Mouse (Mus musculus) neural tube, embryonic 14.5 days (tissue): ENCODE data around the gene Isy1. TPM values are rescaled to one million over a fixed set of nuclear protein-coding genes. Genes with fewer than 3 reads are reported as not detected.

Source experiments
- ATAC-seq: fragments of 200-750 bp; cut with Nextera tagmentation; 2 replicates; pipeline ENCODE4 v1.8.0; 2017; ENCODE audit warnings: low read depth, mild to moderate bottlenecking, moderate TSS enrichment, moderate library complexity
- H3K27ac ChIP-seq: fragments of 300-500 bp; sonication (generic); 2 replicates; pipeline ENCODE4 v1.5.1; 2014; ENCODE audit warnings: low read depth, mild to moderate bottlenecking, control low read depth, low read length, moderate library complexity, mixed read lengths
- H3K27me3 ChIP-seq: fragments of 300-500 bp; sonication (generic); 2 replicates; pipeline ENCODE4 v1.6.1; 2014; ENCODE audit warnings: low read length; ENCODE audit not compliant: control insufficient read depth, insufficient read depth
- H3K36me3 ChIP-seq: fragments of 300-500 bp; sonication (generic); 2 replicates; pipeline ENCODE4 v1.6.1; 2014; ENCODE audit warnings: low read length, mixed read lengths; ENCODE audit not compliant: control insufficient read depth, insufficient read depth
- H3K4me1 ChIP-seq: fragments of 300-500 bp; sonication (generic); 2 replicates; pipeline ENCODE4 v1.6.1; 2014; ENCODE audit warnings: low read length; ENCODE audit not compliant: control insufficient read depth, insufficient read depth
- H3K4me2 ChIP-seq: fragments of 300-500 bp; sonication (generic); 2 replicates; pipeline ENCODE4 v1.6.1; 2014; ENCODE audit warnings: mild to moderate bottlenecking, low read depth, low read length, control low read depth
- H3K4me3 ChIP-seq: fragments of 300-500 bp; sonication (generic); 2 replicates; pipeline ENCODE4 v1.5.1; 2014; ENCODE audit warnings: low read depth, low read length, control low read depth, mixed read lengths
- H3K9ac ChIP-seq: fragments of 300-500 bp; sonication (generic); replicated peaks from 2 replicates; pipeline ENCODE4 v1.6.1; 2014; ENCODE audit warnings: low read depth, mild to moderate bottlenecking, control low read depth, low read length, mixed read lengths
- H3K9me3 ChIP-seq: fragments of 300-500 bp; sonication (generic); 2 replicates; pipeline ENCODE4 v1.6.1; 2016; ENCODE audit warnings: low read length; ENCODE audit not compliant: control insufficient read depth
- WGBS: fragments of 180-500 bp; shearing (Covaris S2); extraction: QIAGEN DNeasy Blood & Tissue Kit; methylation state at CpG from one replicate; pipeline ENCODE4 v1.1.7; 2014; 5-methylcytosine and 5-hydroxymethylcytosine counted together
- polyA plus RNA-seq: library from polyadenylated mRNA; unstranded; fragments of >200 nt; fragmentation: Nextera tagmentation; extraction: Ambion mirVana; gene quantifications from 2 replicates; pipeline ENCODE4 v1.2.1, GENCODE M21; 2014

Gene Isy1
- polyA plus RNA-seq, 1 experiment from 2014 or later = 25.1 TPM

DNA sequence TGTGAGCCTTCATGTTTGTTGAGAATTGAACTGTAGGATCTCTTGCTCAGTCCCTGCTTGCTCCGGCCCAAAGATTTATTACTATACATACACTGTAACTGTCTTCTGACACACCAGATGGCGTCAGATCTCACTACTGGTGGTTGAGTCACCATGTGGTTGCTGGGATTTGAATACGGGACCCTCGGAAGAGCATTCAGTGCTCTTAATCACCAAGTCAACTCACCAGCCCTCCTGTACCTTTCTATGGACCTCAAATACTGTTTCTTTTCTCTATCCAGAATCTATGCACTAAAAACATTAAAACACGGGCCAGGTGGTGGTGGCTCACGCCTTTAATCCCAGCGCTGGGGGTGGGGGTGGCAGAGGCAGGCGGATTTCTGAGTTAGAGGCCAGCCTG lies 3.0 kb upstream of the Isy1 start:
- no peak overlapping the region for H3K4me2 ChIP-seq
- peaks cover 34% of the 10 kb centered on the region for H3K36me3 ChIP-seq
- no peak overlapping the region for H3K27ac ChIP-seq
- WGBS = 76% methylated on average over 8 of the region's 8 CpGs
- H3K4me3 ChIP-seq = no peak overlapping the region
- H3K9me3 ChIP-seq = no peaks in the 10 kb centered on the region
- peaks cover 5% of the 10 kb centered on the region; the same call in 1 of the 2 replicates for H3K4me1 ChIP-seq
- no peak overlapping the region for H3K9ac ChIP-seq
- ATAC-seq = no peak
- no peaks in the 10 kb centered on the region for H3K27me3 ChIP-seq

DNA sequence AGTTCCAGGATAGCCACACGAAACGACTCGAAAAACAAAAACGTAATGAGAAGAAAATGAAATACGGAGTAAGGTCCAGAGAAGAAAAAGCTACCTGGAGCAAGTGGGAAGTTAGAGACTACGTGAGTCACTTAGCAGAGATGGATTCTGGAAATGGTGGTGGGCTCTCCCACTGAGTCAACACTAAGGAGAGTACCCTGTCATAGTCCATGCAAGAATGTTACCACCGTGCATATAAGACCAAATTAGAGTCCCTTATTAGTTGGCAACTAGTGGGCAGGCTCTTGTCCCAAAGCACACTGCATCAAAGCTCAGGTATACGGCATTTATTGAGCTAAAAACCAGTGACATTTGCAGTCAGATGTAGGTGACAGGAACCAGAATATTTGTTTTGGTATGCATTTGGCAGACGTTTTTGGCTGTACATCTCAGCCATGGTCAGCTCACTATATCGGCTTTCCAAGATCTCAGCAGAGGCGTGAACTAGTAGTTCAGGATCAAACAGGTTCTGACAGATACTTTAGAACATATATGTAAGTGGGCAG lies 1.3 kb upstream of the Isy1 start:
- Histone ChIP-seq H3K27me3 (no peaks in the 10 kb centered on the region), H3K4me2 (no peak overlapping the region), H3K9ac (no peak overlapping the region), H3K4me3 (no peak overlapping the region), H3K27ac (no peak overlapping the region), H3K36me3 (peaks cover 29% of the 10 kb centered on the region), H3K4me1 (peaks cover 5% of the 10 kb centered on the region; the same call in 1 of the 2 replicates), H3K9me3 (no peaks in the 10 kb centered on the region)
- 68% methylated on average over 11 of the region's 11 CpGs for WGBS
- ATAC-seq = no peak

DNA sequence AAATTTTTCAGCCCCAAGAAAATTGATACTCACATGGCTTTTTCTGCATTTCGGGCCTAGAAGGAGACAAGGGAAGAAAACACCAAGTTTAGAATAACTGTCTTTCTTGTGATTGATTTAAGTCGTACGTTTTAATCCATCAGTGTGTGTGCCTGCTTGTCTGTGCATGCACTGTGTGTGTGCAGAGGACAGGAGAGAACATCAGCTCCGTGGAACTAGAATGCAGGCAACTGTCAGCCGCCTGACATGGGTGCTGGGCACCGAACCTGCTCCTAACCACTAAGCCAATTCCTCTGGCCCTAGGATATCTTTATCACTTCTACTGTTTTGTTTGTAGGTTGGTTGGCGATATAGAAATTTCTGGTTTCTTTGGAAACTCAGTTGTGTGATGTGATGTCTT lies 2.9 kb downstream of the Isy1 start, which contains the start of gene Gm45140:
Gene Gm45140, minus strand, starts transcription at position 101 of the 400 bp plus-strand sequence.
- Histone ChIP-seq H3K9ac (no peak within 1 kb of the TSS), H3K4me2 (no peak within 1 kb of the TSS), H3K4me1 (peaks cover 5% of the 10 kb centered on the region; the same call in 1 of the 2 replicates), H3K4me3 (no peak within 1 kb of the TSS), H3K36me3 (peaks cover 22% of the 10 kb centered on the region), H3K27ac (no peak within 1 kb of the TSS), H3K27me3 (no peaks in the 10 kb centered on the region), H3K9me3 (no peaks in the 10 kb centered on the region)
- WGBS = 96% methylated on average over 7 of the region's 7 CpGs
- ATAC-seq = no peak

DNA sequence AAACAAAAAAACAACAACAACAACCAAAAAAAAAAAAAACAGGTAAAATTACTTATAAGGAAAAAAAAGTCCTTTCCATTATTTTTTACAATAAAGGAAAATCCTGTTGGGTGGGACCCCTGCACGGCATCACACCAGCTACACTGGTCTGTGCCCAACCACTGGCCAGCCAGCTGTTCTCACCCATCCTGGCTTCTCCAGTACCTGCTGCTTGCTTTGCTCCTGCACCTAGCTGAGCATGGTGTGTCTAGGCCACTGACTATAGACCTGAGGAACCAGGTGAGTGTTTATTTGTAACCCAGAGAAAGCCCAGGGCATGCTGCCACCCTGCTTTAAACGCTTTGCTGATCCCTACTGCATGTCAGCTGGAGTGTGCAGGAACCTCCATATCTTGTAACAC lies 18.2 kb downstream of the Isy1 start:
- Histone ChIP-seq H3K4me1 (no peaks in the 10 kb centered on the region), H3K4me3 (no peak overlapping the region), H3K36me3 (peaks cover 64% of the 10 kb centered on the region), H3K9me3 (no peaks in the 10 kb centered on the region), H3K9ac (no peak overlapping the region), H3K27ac (no peak overlapping the region), H3K4me2 (no peak overlapping the region), H3K27me3 (no peaks in the 10 kb centered on the region)
- 97% methylated on average over 2 of the region's 2 CpGs for WGBS
- ATAC-seq = no peak

DNA sequence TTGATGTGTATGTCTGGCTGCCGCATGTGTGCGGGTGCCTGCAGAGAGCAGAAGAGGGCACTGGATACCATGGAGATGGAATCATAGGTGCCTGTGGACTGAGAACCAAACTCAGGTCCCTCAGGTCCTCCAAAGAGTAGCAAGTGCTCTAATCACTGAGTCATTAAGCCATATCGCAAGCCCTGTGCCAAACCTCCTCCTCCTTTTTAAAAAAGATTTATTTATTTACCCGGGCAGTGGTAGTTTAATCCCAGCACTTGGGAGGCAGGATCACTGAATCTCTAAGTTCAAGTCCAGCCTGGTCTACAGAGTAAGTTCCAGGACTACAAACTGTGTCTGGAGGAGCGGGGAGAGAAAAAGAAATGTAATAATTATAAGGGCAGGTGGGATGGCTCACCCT lies 24.1 kb downstream of the Isy1 start:
- no peaks in the 10 kb centered on the region for H3K9me3 ChIP-seq
- no peak overlapping the region for H3K9ac ChIP-seq
- H3K27me3 ChIP-seq = no peaks in the 10 kb centered on the region; the same call in 1 of the 2 replicates
- H3K27ac ChIP-seq = no peak overlapping the region
- no peak for ATAC-seq
- no peak overlapping the region for H3K4me2 ChIP-seq
- H3K36me3 ChIP-seq = peaks cover 27% of the 10 kb centered on the region
- peaks cover 6% of the 10 kb centered on the region; the same call in 1 of the 2 replicates for H3K4me1 ChIP-seq
- H3K4me3 ChIP-seq = no peak overlapping the region
- 93% methylated on average over 5 of the region's 5 CpGs for WGBS

DNA sequence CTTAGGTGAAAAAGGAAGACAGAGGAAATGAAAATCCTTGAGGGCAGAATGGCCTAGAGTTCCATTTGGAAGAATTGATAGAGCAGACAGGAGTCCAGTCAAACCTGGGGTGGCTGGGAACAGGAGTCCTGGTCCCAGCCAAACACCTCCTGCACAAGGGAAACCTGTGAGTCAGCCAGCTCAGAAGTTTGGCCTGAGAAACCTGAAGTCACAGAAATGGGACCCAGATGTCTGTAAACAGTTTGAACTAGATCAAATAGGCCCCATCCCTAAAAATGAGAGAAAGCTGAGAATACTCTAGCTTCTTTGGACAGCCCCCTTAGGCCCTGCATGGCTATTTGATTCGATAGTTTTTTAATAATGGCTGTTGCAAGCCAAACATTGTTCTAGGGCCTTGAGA lies 25.9 kb downstream of the Isy1 start:
- Histone ChIP-seq H3K9me3 (no peaks in the 10 kb centered on the region), H3K27ac (no peak overlapping the region), H3K27me3 (no peaks in the 10 kb centered on the region; the same call in 1 of the 2 replicates), H3K4me2 (peak overlapping the region; percentile 95), H3K4me3 (no peak overlapping the region; the same call in 1 of the 2 replicates), H3K36me3 (peaks cover 12% of the 10 kb centered on the region), H3K9ac (peak overlapping the region; percentile 80; the same call in 1 of the 2 replicates), H3K4me1 (peaks cover 6% of the 10 kb centered on the region; the same call in 1 of the 2 replicates)
- ATAC-seq = no peak
- 86% methylated on average over 1 of the region's 1 CpGs for WGBS

DNA sequence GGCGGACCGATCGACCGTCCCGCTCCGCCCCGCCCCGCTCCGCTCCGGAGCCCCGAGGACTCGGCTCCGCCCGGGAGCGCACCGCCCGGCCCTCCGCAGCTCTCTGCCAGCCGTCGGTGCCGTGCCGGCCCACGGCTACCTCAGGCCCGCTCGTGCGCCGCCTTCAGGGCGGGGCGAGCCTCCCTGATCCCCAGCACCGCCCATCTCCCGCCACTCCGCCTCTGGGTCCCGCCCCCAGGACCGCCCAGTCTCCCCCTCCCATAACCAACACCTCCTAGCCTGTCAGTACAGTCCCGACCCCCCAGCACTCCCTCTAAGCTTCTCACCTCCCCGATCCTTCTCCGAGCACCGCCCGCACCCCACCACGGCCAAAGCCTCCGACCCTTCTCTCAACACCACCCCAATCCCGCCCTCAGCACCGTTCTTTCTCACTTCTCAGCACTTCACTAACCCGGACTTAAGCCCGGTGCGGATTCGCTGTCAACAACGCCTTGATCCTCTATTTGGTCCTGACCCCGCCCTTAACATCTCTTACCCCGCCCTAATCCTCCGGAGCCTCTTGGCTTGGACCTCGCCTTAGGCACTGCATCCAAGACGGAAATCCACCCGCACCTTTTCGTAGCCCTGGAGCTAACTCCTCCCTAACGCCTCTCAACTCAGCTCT lies 26.8 kb downstream of the Isy1 start, which contains the start of gene Rab43:
Gene Rab43, minus strand, starts transcription at position 490 of the 664 bp plus-strand sequence.
- peak within 1 kb of the TSS; percentile 70 for H3K4me3 ChIP-seq
- no peaks in the 10 kb centered on the region for H3K9me3 ChIP-seq
- peaks cover 4% of the 10 kb centered on the region; the same call in 1 of the 2 replicates for H3K36me3 ChIP-seq
- H3K4me1 ChIP-seq = peaks cover 6% of the 10 kb centered on the region; the same call in 1 of the 2 replicates
- peak; percentile 96 for ATAC-seq
- WGBS = under 1% methylated on average over 40 of the region's 56 CpGs
- H3K4me2 ChIP-seq = peak within 1 kb of the TSS; percentile 95
- peak within 1 kb of the TSS; percentile 80 for H3K9ac ChIP-seq
- peak within 1 kb of the TSS; percentile 66 for H3K27ac ChIP-seq
- H3K27me3 ChIP-seq = no peaks in the 10 kb centered on the region; the same call in 1 of the 2 replicates

DNA sequence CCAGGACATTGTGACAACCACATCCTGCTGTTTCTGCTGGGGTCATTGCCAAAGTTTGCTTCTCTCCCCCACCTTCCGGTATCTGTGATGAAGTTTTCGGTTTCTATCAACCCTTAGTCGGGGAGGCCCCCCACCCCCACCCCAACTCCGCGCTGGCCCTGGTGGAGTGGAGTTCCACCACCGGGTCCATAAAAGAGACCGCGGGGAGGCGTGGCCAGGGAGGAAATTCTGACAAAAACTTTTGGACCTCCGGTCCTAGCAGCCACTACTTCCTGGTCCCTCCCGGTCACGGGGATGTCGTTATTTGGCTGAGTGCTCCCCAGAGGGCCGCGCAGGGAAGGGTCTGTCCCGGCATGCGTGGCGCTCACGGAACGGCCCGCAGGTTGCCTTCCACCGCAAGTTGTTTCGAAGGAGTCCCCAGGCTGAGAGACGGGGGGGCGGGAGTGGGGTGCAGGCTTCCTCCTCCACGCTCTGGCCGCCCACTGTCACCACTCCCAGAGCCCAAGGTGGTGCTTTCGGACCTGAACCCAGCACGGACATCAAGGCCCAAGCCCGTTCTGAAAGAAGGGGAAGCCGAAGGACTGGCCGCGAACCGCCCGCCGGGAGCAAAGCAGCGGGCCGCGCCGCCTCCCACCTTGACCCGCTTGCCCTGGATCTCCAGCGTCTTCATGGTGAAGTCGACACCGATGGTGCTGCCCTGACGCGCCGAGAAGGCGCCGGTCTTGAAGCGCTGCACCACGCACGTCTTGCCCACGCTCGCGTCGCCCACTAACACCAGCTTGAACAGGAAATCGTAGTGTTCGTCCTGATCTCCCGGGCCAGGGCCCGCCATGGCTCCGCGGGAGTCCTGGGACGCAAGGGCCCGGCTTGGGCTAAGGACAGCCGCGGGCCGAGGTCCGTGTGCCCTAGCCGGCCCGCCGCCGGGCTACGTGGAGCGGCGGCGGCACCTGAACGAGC lies 27.6 kb downstream of the Isy1 start:
- peaks cover 3% of the 10 kb centered on the region; the same call in 1 of the 2 replicates for H3K36me3 ChIP-seq
- no peaks in the 10 kb centered on the region for H3K9me3 ChIP-seq
- peaks cover 6% of the 10 kb centered on the region; the same call in 1 of the 2 replicates for H3K4me1 ChIP-seq
- peak overlapping the region; percentile 80 for H3K9ac ChIP-seq
- no peaks in the 10 kb centered on the region; the same call in 1 of the 2 replicates for H3K27me3 ChIP-seq
- 1% methylated on average over 77 of the region's 77 CpGs for WGBS
- H3K4me3 ChIP-seq = peak overlapping the region; percentile 70
- peak overlapping the region; percentile 66 for H3K27ac ChIP-seq
- peak overlapping the region; percentile 95 for H3K4me2 ChIP-seq
- ATAC-seq = peak; percentile 75
